Mouse (Mus musculus) spleen, adult 2 months (tissue): ENCODE results near the gene Dyrk1a.

Experiments
- CTCF ChIP-seq: fragments of 200-500 bp; IDR thresholded peaks from 2 replicates; pipeline ENCODE4 v1.5.1; 2011; ENCODE audit warnings: mild to moderate bottlenecking, inconsistent platforms; ENCODE audit not compliant: insufficient read depth, insufficient read length, insufficient replicate concordance; ENCODE audit errors: extremely low read depth
- POLR2A ChIP-seq: fragments of 200-500 bp; IDR thresholded peaks from 2 replicates; pipeline ENCODE4 v1.6.1; 2011; ENCODE audit warnings: low read depth, low read length, inconsistent platforms

GRCm38 (mm10) chr16:94719488-94719887 lies 149.7 kb downstream of the Dyrk1a start:
- TF ChIP-seq CTCF (no peak), POLR2A (no peak)
